Mouse (Mus musculus): ENCODE data around the gene Atat1. TPM values are rescaled to one million over a fixed set of nuclear protein-coding genes. Genes with fewer than 3 reads are reported as not detected.

The Atat1 gene
- polyA plus RNA-seq, 1 experiment from 2014 or later: 421 TPM

- H3K9ac ChIP-seq (replicated peaks): peak within 1 kb of the TSS; percentile 92
- H3K27me3 ChIP-seq: no peaks in the 10 kb centered on the region
- peaks cover 7% of the 10 kb centered on the region; the same call in 1 of the 2 replicates for H3K36me3 ChIP-seq
- peak; percentile 95 for ATAC-seq (replicated peaks)
- peaks cover 37% of the 10 kb centered on the region for H3K4me1 ChIP-seq
- under 1% methylated on average over 83 of the region's 83 CpGs for WGBS
- H3K27ac ChIP-seq (replicated peaks): peak within 1 kb of the TSS; percentile 99
- peak within 1 kb of the TSS; percentile 77 for H3K4me3 ChIP-seq
- peak within 1 kb of the TSS; percentile 82 for H3K4me2 ChIP-seq (replicated peaks)
- H3K9me3 ChIP-seq: no peaks in the 10 kb centered on the region
These were observed 6.6 kb upstream of the Atat1 start, which contains the start of the genes Mrps18b and Ppp1r10 for GRCm38 (mm10) chr17:35916297-35917142. Mrps18b (minus strand) TSS chr17:35916389. Ppp1r10 (plus strand) TSS chr17:35916434.

GRCm38 (mm10) chr17:35915538-35916296 is 5.8 kb upstream of the Atat1 start:
- H3K27ac ChIP-seq (replicated peaks): peak overlapping the region; percentile 99
- H3K4me1 ChIP-seq: peaks cover 29% of the 10 kb centered on the region
- no peak; the same call in 1 of the 2 replicates for ATAC-seq (replicated peaks)
- H3K4me3 ChIP-seq: peak overlapping the region; percentile 77
- WGBS: 4% methylated on average over 28 of the region's 28 CpGs
- H3K9me3 ChIP-seq: no peaks in the 10 kb centered on the region
- H3K4me2 ChIP-seq (replicated peaks): peak overlapping the region; percentile 66
- peak overlapping the region; percentile 92 for H3K9ac ChIP-seq (replicated peaks)
- H3K27me3 ChIP-seq: no peaks in the 10 kb centered on the region
- peaks cover 7% of the 10 kb centered on the region; the same call in 1 of the 2 replicates for H3K36me3 ChIP-seq

GRCm38 (mm10) chr17:35914975-35915374 is 5.1 kb upstream of the Atat1 start:
- Histone ChIP-seq H3K4me3 (peak overlapping the region; percentile 77; the same call in 1 of the 2 replicates), H3K36me3 (peaks cover 7% of the 10 kb centered on the region; the same call in 1 of the 2 replicates), H3K9ac (replicated peaks) (no peak overlapping the region), H3K4me1 (peaks cover 24% of the 10 kb centered on the region), H3K27me3 (no peaks in the 10 kb centered on the region), H3K27ac (replicated peaks) (no peak overlapping the region), H3K4me2 (replicated peaks) (peak overlapping the region; percentile 66), H3K9me3 (no peaks in the 10 kb centered on the region)
- no peak for ATAC-seq (replicated peaks)
- 87% methylated on average over 6 of the region's 6 CpGs for WGBS

- peak; percentile 31 for ATAC-seq (replicated peaks)
- 24% methylated on average over 20 of the region's 20 CpGs for WGBS
- H3K27me3 ChIP-seq: no peaks in the 10 kb centered on the region
- H3K4me3 ChIP-seq: peak overlapping the region; percentile 89
- H3K27ac ChIP-seq (replicated peaks): peak overlapping the region; percentile 89
- peaks cover 34% of the 10 kb centered on the region for H3K4me1 ChIP-seq
- peaks cover 40% of the 10 kb centered on the region for H3K36me3 ChIP-seq
- H3K9ac ChIP-seq (replicated peaks): peak overlapping the region; percentile 92
- peak overlapping the region; percentile 76 for H3K4me2 ChIP-seq (replicated peaks)
- no peaks in the 10 kb centered on the region for H3K9me3 ChIP-seq
These were observed 523 bp downstream of the Atat1 start for GRCm38 (mm10) chr17:35909186-35909918.

- no peak overlapping the region for H3K4me3 ChIP-seq
- peaks cover 34% of the 10 kb centered on the region for H3K4me1 ChIP-seq
- no peak overlapping the region for H3K9ac ChIP-seq (replicated peaks)
- H3K27me3 ChIP-seq: no peaks in the 10 kb centered on the region
- ATAC-seq (replicated peaks): no peak
- no peak overlapping the region for H3K27ac ChIP-seq (replicated peaks)
- WGBS: 86% methylated on average over 2 of the region's 2 CpGs
- no peaks in the 10 kb centered on the region for H3K9me3 ChIP-seq
- H3K36me3 ChIP-seq: peaks cover 52% of the 10 kb centered on the region
- 0 out of 2 replicates have a peak overlapping the region, but pooled peaks have one; percentile 76 for H3K4me2 ChIP-seq (replicated peaks)
These were observed 2.3 kb downstream of the Atat1 start for GRCm38 (mm10) chr17:35907609-35908008.

- WGBS: 91% methylated on average over 1 of the region's 1 CpGs
- no peak overlapping the region for H3K9ac ChIP-seq (replicated peaks)
- H3K27ac ChIP-seq (replicated peaks): no peak overlapping the region
- no peak overlapping the region for H3K4me3 ChIP-seq
- H3K4me1 ChIP-seq: peaks cover 34% of the 10 kb centered on the region
- no peaks in the 10 kb centered on the region for H3K9me3 ChIP-seq
- peaks cover 68% of the 10 kb centered on the region for H3K36me3 ChIP-seq
- no peak overlapping the region for H3K4me2 ChIP-seq (replicated peaks)
- ATAC-seq (replicated peaks): no peak
- H3K27me3 ChIP-seq: no peaks in the 10 kb centered on the region
These were observed 4.3 kb downstream of the Atat1 start for GRCm38 (mm10) chr17:35905587-35905986.

GRCm38 (mm10) chr17:35903992-35904355 is 5.9 kb downstream of the Atat1 start:
- Histone ChIP-seq H3K4me2 (replicated peaks) (no peak overlapping the region), H3K9me3 (no peaks in the 10 kb centered on the region), H3K9ac (replicated peaks) (no peak overlapping the region), H3K4me1 (peaks cover 27% of the 10 kb centered on the region), H3K27me3 (no peaks in the 10 kb centered on the region), H3K36me3 (peaks cover 84% of the 10 kb centered on the region), H3K27ac (replicated peaks) (no peak overlapping the region), H3K4me3 (no peak overlapping the region)
- 79% methylated on average over 4 of the region's 4 CpGs for WGBS
- no peak for ATAC-seq (replicated peaks)

GRCm38 (mm10) chr17:35903343-35903991 is 6.4 kb downstream of the Atat1 start:
- Histone ChIP-seq H3K4me3 (no peak overlapping the region), H3K9me3 (no peaks in the 10 kb centered on the region), H3K27ac (replicated peaks) (no peak overlapping the region), H3K4me2 (replicated peaks) (no peak overlapping the region), H3K27me3 (no peaks in the 10 kb centered on the region), H3K36me3 (peaks cover 85% of the 10 kb centered on the region), H3K9ac (replicated peaks) (no peak overlapping the region), H3K4me1 (peaks cover 22% of the 10 kb centered on the region)
- no peak for ATAC-seq (replicated peaks)
- WGBS: 91% methylated on average over 9 of the region's 9 CpGs

GRCm38 (mm10) chr17:35900636-35901035 is 9.2 kb downstream of the Atat1 start:
- Histone ChIP-seq H3K4me1 (peaks cover 19% of the 10 kb centered on the region), H3K4me3 (no peak overlapping the region), H3K27ac (replicated peaks) (no peak overlapping the region), H3K9me3 (no peaks in the 10 kb centered on the region), H3K9ac (replicated peaks) (no peak overlapping the region), H3K4me2 (replicated peaks) (no peak overlapping the region), H3K27me3 (no peaks in the 10 kb centered on the region), H3K36me3 (peaks cover 71% of the 10 kb centered on the region)
- no peak for ATAC-seq (replicated peaks)
- 92% methylated on average over 3 of the region's 3 CpGs for WGBS

- Histone ChIP-seq H3K9ac (replicated peaks) (peak overlapping the region; percentile 87; the same call in 1 of the 2 replicates), H3K27ac (replicated peaks) (peak overlapping the region; percentile 94), H3K4me1 (peaks cover 21% of the 10 kb centered on the region), H3K9me3 (no peaks in the 10 kb centered on the region), H3K36me3 (peaks cover 65% of the 10 kb centered on the region), H3K27me3 (no peaks in the 10 kb centered on the region), H3K4me3 (peak overlapping the region; percentile 66), H3K4me2 (replicated peaks) (peak overlapping the region; percentile 95)
- WGBS: 43% methylated on average over 23 of the region's 23 CpGs
- peak; percentile 43 for ATAC-seq (replicated peaks)
These were observed 12.0 kb downstream of the Atat1 start for GRCm38 (mm10) chr17:35897644-35898573.

Measured in forebrain, embryonic 15.5 days (tissue).